Mouse (Mus musculus) liver, embryonic 14.5 days (tissue): Measurements from ENCODE around the gene Adprhl2. TPM values are rescaled to one million over a fixed set of nuclear protein-coding genes. Genes with fewer than 3 reads are reported as not detected.

Experiments
- ATAC-seq: fragments of 200-750 bp; cut with Nextera tagmentation; 2 replicates; pipeline ENCODE4 v1.8.0; 2017; ENCODE audit warnings: moderate number of reproducible peaks, mild to moderate bottlenecking, moderate library complexity; ENCODE audit not compliant: insufficient read depth
- DNase-seq, 3 experiments: peaks; one replicate each; pipeline ENCODE4 v3.0.0-alpha.2; 2012 to 2013; ENCODE audit warnings: low read depth in 3 of 3, low spot score in 3 of 3
- H3K27ac ChIP-seq: fragments of 300-500 bp; sonication (generic); 2 replicates; pipeline ENCODE4 v1.5.1; 2014; ENCODE audit warnings: moderate library complexity, mild to moderate bottlenecking, control low read depth, inconsistent platforms
- H3K27me3 ChIP-seq: fragments of 300-500 bp; sonication (generic); 2 replicates; pipeline ENCODE4 v1.6.1; 2014; ENCODE audit warnings: mild to moderate bottlenecking, low read length, moderate library complexity; ENCODE audit not compliant: control insufficient read depth, insufficient read depth
- H3K36me3 ChIP-seq: fragments of 300-500 bp; sonication (generic); replicated peaks from 2 replicates; pipeline ENCODE4 v1.6.1; 2014; ENCODE audit warnings: low read depth; ENCODE audit not compliant: control insufficient read depth, insufficient read depth
- H3K4me1 ChIP-seq, 2 experiments: fragments of 200-500 bp in 1 of 2; fragments of 300-500 bp in 1 of 2; sonication (generic) in 1 of 2; replicated peaks; 2 replicates each; pipeline ENCODE4 v1.6.1; 2012 to 2014; ENCODE audit warnings: antibody characterized with exemption in 1 of 2, inconsistent platforms in 1 of 2, low read length in 1 of 2; ENCODE audit not compliant: control insufficient read depth in 2 of 2, insufficient read depth in 2 of 2
- H3K4me2 ChIP-seq: fragments of 300-500 bp; sonication (generic); 2 replicates; pipeline ENCODE4 v1.6.1; 2014; ENCODE audit warnings: low read depth, mild to moderate bottlenecking, control low read depth, moderate library complexity
- H3K4me3 ChIP-seq, 2 experiments: fragments of 200-500 bp in 1 of 2; fragments of 300-500 bp in 1 of 2; sonication (generic) in 1 of 2; 2 replicates each; pipeline ENCODE4 v1.5.1; 2012 to 2014; ENCODE audit warnings: low read depth in 2 of 2, low read length in 2 of 2, mild to moderate bottlenecking in 2 of 2, control low read depth in 1 of 2, inconsistent platforms in 1 of 2, moderate library complexity in 1 of 2; ENCODE audit not compliant: insufficient read depth in 1 of 2
- H3K9ac ChIP-seq: fragments of 300-500 bp; sonication (generic); replicated peaks from 2 replicates; pipeline ENCODE4 v1.6.1; 2014; ENCODE audit warnings: mild to moderate bottlenecking, control low read depth, moderate library complexity
- H3K9me3 ChIP-seq: fragments of 300-500 bp; sonication (generic); 2 replicates; pipeline ENCODE4 v1.6.1; 2016; ENCODE audit warnings: low read length, mixed read lengths; ENCODE audit not compliant: control insufficient read depth
- CTCF ChIP-seq: IDR thresholded peaks from 2 replicates; pipeline ENCODE4 v1.5.1; 2016; ENCODE audit warnings: antibody characterized with exemption, low read depth, control low read depth
- EP300 ChIP-seq: IDR thresholded peaks from 2 replicates; pipeline ENCODE4 v1.6.1; 2016; ENCODE audit warnings: antibody characterized with exemption, low read depth
- WGBS: fragments of 180-500 bp; shearing (Covaris S2); extraction: QIAGEN DNeasy Blood & Tissue Kit; methylation state at CpG from one replicate; pipeline ENCODE4 v1.1.7; 2014; ENCODE audit not compliant: insufficient replicate concordance; 5-methylcytosine and 5-hydroxymethylcytosine counted together
- polyA plus RNA-seq, 2 experiments: library from polyadenylated mRNA; depleted of rRNA in 1 of 2; stranded (reverse) in 1 of 2; unstranded in 1 of 2; fragments of >200 nt; fragmentation: Nextera tagmentation in 1 of 2; extraction: Ambion mirVana in 1 of 2; gene quantifications; 2 replicates each; pipeline versions ENCODE4 v1.2.1 to v1.2.3; 2012 to 2014

Gene Adprhl2
- polyA plus RNA-seq, 2 experiments = 15.4 TPM

DNA sequence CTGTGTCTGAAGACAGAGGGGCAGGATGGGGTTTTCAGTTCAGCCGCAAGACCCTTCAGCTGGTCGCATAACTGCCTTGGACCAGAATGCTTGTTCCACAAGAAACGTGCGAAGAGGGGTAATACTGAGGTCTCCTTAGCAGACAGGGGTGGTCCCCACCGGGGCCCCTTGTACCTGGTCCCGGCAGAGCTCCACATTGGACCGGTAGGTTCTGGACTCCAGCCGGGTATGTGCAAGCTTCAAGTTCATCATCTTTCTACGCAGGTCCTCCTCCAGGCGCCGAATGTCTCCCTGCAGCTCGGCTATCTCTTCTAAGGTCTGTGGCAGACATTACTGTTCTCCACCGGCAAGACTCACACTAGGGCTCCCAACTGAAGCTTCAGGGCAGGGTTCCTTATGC, 1.1 kb upstream of the Adprhl2 start:
- H3K9ac ChIP-seq = no peak overlapping the region
- 83% methylated on average over 13 of the region's 13 CpGs for WGBS
- no peaks in the 10 kb centered on the region for H3K9me3 ChIP-seq
- no peaks in the 10 kb centered on the region; the same call in 1 of the 2 replicates for H3K36me3 ChIP-seq
- H3K4me1 ChIP-seq = peaks cover 4 to 6% of the 10 kb centered on the region in 2 experiments; a peak in 3 of 4 replicates
- H3K4me3 ChIP-seq = no peak overlapping the region
- ATAC-seq (no peak), DNase-seq (no peak)
- peaks cover 8% of the 10 kb centered on the region for H3K27me3 ChIP-seq
- no peak overlapping the region for H3K27ac ChIP-seq
- no peak for TF ChIP-seq CTCF
- TF ChIP-seq EP300 = no peak
- H3K4me2 ChIP-seq = no peak overlapping the region

DNA sequence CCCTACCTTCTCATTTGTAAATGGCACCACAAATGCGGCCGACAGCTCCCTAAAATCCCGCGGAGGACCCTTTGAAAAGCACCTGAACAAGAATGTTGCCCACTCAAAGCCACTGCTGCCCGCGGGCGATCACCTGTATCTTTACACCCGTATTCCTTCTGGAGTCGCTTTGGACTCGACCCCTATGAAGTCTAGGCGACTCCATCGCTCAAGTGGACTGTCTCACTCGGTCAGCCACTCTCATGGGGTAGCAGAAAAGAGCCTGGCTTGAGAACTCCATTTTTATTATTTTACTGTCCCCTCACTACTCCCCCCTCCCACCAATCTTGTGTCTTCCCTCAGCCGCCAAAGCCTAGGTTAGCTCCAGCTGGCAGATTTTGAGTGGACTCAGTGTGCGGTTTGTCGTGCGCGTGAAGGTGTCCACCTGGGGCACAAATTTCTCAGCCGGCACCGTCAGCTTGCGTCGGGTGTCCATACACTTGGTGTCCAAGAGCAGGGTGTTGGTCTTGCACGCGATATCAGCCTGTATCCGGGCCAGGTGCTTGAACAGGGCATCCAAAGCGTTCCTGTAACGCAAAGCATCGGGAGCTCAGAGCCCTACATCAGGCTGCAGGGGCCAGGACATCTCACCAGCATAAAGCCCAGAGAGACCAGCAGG, 480 bp upstream of the Adprhl2 start:
- Histone ChIP-seq H3K27ac (no peak overlapping the region), H3K4me2 (peak overlapping the region; percentile 94), H3K4me1 (peaks cover 4 to 6% of the 10 kb centered on the region in 2 experiments; a peak in 3 of 4 replicates), H3K9ac (no peak overlapping the region; the same call in 1 of the 2 replicates), H3K9me3 (no peaks in the 10 kb centered on the region), H3K4me3 (peak overlapping the region; percentile 26 to 83), H3K27me3 (peaks cover 8% of the 10 kb centered on the region), H3K36me3 (peaks cover 6% of the 10 kb centered on the region)
- WGBS = 52% methylated on average over 28 of the region's 28 CpGs
- TF ChIP-seq CTCF (no peak), EP300 (no peak)
- no peak for DNase-seq
- ATAC-seq = no peak; the same call in 1 of the 2 replicates

DNA sequence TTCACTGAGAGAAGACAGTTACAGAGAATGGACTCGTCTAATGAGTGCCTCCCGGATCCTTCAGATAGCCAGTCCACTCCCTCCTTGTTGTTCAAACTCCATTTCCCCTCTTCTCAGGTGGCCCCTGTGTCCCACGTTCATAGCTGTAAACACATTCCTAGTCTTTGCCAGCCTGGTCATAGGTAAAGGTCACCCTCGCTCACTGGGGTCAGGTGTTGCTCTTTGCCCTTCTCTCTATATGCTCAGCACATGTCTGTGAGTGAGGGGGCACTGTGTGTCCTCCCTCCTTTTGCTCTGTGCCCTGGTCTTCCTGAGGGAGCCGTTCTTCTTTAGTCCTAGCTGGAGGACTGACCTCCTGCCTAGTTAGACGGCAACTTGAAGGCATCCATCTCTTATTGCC, 1.7 kb downstream of the Adprhl2 start:
- Histone ChIP-seq H3K27ac (no peak overlapping the region), H3K9me3 (no peaks in the 10 kb centered on the region), H3K27me3 (no peaks in the 10 kb centered on the region), H3K36me3 (peaks cover 10% of the 10 kb centered on the region), H3K9ac (no peak overlapping the region), H3K4me1 (peaks cover 4 to 6% of the 10 kb centered on the region in 2 experiments; a peak in 2 of 4 replicates), H3K4me3 (no peak overlapping the region), H3K4me2 (peak overlapping the region; percentile 5; the same call in 1 of the 2 replicates)
- DNase-seq (no peak), ATAC-seq (no peak)
- 70% methylated on average over 6 of the region's 6 CpGs for WGBS
- no peak for TF ChIP-seq EP300
- no peak for TF ChIP-seq CTCF

DNA sequence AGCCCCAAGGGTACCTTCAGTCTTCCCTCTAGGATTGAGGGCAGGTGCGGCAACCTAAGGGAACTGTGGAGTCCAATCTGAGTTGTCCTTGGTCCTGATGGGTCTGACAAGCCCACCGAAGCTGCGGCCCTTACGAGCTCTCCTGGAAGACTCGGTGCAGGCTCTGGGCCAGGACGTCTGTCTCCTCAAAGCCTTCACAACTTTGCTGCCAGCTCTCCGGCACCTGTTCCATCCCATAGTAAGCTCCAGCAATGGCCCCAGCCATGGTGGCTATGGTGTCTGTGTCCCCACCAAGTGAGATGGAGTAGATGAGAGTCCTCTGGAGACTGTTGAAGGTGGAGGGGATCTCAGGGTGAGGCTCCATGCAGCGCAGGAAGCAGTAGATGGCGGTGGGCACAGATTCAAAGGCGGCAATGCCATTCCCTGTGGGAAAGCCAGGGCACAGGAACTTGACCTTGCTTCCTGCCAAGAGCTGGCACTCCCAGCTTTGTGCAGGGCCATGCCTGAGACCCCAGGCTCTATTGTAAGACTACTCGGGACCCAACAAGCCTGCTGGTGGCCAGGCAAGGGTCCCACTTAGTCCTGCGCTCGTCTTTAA, 5.0 kb downstream of the Adprhl2 start:
- ATAC-seq = no peak
- Histone ChIP-seq H3K9ac (no peak overlapping the region), H3K27me3 (no peaks in the 10 kb centered on the region), H3K9me3 (no peaks in the 10 kb centered on the region), H3K27ac (no peak overlapping the region), H3K4me1 (peaks cover 4 to 6% of the 10 kb centered on the region in 2 experiments; a peak in 2 of 4 replicates), H3K4me2 (no peak overlapping the region), H3K4me3 (no peak overlapping the region), H3K36me3 (peaks cover 10% of the 10 kb centered on the region)
- no peak for DNase-seq
- WGBS = 87% methylated on average over 13 of the region's 13 CpGs
- TF ChIP-seq CTCF = no peak
- no peak for TF ChIP-seq EP300

DNA sequence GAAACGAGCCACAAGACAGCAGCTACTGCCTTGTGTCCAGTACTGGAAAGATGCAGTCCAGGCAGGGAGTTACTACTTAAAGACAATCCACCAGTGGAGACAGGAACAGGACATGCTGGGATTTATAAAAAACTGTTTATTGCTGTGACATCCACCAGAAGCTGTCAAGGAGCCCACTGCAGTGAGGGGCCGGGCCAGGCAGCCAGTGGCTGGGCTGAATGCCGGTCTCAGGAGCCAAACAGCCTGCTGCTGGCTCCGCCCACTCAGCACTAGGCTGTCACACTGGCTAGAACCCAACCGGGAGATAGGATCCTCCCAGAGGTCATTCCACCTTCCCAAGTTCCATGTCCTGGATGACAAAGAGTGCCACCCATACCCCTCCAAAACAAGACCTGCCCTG, 5.6 kb downstream of the Adprhl2 start:
- ATAC-seq = no peak
- no peaks in the 10 kb centered on the region for H3K9me3 ChIP-seq
- no peak for DNase-seq

More for the DNA sequence above, 5.6 kb downstream of the Adprhl2 start:
- Histone ChIP-seq H3K27ac (no peak overlapping the region), H3K36me3 (peaks cover 10% of the 10 kb centered on the region), H3K27me3 (no peaks in the 10 kb centered on the region), H3K9ac (no peak overlapping the region), H3K4me1 (peaks cover 4 to 6% of the 10 kb centered on the region in 2 experiments; a peak in 2 of 4 replicates), H3K4me3 (no peak overlapping the region), H3K4me2 (no peak overlapping the region)
- 63% methylated on average over 5 of the region's 5 CpGs for WGBS
- no peak for TF ChIP-seq EP300
- TF ChIP-seq CTCF = no peak
